ENCODE assay signal across 16 mouse cellular contexts in the genomic region with DNA sequence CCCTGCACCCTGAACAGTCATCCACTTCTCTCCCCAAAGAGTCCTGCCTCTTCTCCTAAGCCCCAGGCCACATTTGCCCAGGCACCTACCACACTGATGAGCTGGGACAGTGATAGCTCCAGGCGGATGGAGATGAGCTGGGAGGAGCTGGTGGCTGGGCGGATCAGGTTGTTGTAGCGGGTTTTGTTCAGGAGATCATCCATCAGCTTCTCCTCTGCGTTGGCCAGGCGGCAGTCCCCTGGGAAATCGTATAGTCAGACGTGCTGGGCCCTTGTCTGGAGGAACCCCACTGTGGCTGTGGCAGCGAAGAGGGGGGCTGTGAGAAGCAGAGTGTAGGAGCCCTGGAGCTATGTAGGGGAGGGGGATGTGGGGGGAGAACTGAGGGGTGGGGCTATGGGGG. TPM values are rescaled to one million over a fixed set of nuclear protein-coding genes. Genes with fewer than 3 reads are reported as not detected.
A peak's percentile ranks its signal among the peaks of the same experiment; 100 is the strongest.
DNase-seq lines count a peak whose midpoint lies in the region; ATAC-seq and TF ChIP-seq lines count a peak whose summit lies in the region.
"Had no signal": no experiment of that assay in that cellular context is flagged by ENCODE, and none has a peak within 500 bp of the region (broad histone marks: within the 10 kb centered on the region; RNA-seq: fewer than 3 reads in every experiment).

No protein-coding gene starts in this region.

- DNase-seq in forebrain, embryonic 11.5 days (ENCODE audit: low spot score): no peak
- DNase-seq in forebrain, embryonic 14.5 days (ENCODE audit: low spot score): no peak
- no peak for DNase-seq in midbrain, embryonic 10.5 days (ENCODE audit: low spot score)
- no peak for DNase-seq in midbrain, postnatal 0 days (ENCODE audit: low spot score)
- peak; percentile 61 for DNase-seq in retina, postnatal 1 day
- no peak for DNase-seq in thymus, postnatal 14 days
- DNase-seq in ovary, postnatal 14 days (ENCODE audit: low spot score): no peak
- DNase-seq: cerebellum, adult 18-20 months; gastrocnemius, postnatal 10 days; kidney, postnatal 14 days; spleen, adult 18-20 months had no signal

- H3K9ac ChIP-seq in forebrain, embryonic 11.5 days (ENCODE audit: low read length): no peak overlapping the region
- no peak overlapping the region for H3K9ac ChIP-seq in forebrain, embryonic 14.5 days (ENCODE audit: low read length)
- no peak overlapping the region for H3K9ac ChIP-seq in midbrain, postnatal 0 days (replicated peaks; ENCODE audit: low read length, poor library complexity, severe bottlenecking)
- no peak overlapping the region for H3K9ac ChIP-seq in hindbrain, embryonic 13.5 days
- H3K9ac ChIP-seq: limb, embryonic 15.5 days; lung, embryonic 14.5 days had no signal

- no peaks in the 10 kb centered on the region for H3K9me3 ChIP-seq in forebrain, embryonic 11.5 days (ENCODE audit: control insufficient read depth, low read length)
- no peaks in the 10 kb centered on the region for H3K9me3 ChIP-seq in forebrain, embryonic 14.5 days (replicated peaks; ENCODE audit: control insufficient read depth, low read length)
- no peaks in the 10 kb centered on the region for H3K9me3 ChIP-seq in midbrain, embryonic 10.5 days (replicated peaks)
- no peaks in the 10 kb centered on the region for H3K9me3 ChIP-seq in midbrain, postnatal 0 days (ENCODE audit: low read length)
- no peaks in the 10 kb centered on the region for H3K9me3 ChIP-seq in hindbrain, embryonic 13.5 days
- H3K9me3 ChIP-seq: limb, embryonic 15.5 days; megakaryocyte, embryonic 14.5 days had no signal

- no peak overlapping the region for H3K4me2 ChIP-seq in forebrain, embryonic 11.5 days (ENCODE audit: low read depth, low read length, severe bottlenecking)
- H3K4me2 ChIP-seq in forebrain, embryonic 14.5 days (ENCODE audit: low read length): no peak overlapping the region
- no peak overlapping the region for H3K4me2 ChIP-seq in midbrain, postnatal 0 days (ENCODE audit: low read depth, low read length, poor library complexity, severe bottlenecking)
- 0 out of 2 replicates have a peak overlapping the region, but pooled peaks have one; percentile 10 for H3K4me2 ChIP-seq in hindbrain, embryonic 13.5 days
- H3K4me2 ChIP-seq: limb, embryonic 15.5 days had no signal

- 0 out of 2 replicates have a peak, but pooled peaks cover 8% of the 10 kb centered on the region for H3K4me1 ChIP-seq in forebrain, embryonic 11.5 days (replicated peaks; ENCODE audit: control insufficient read depth, insufficient read depth, low read length)
- peaks cover 7% of the 10 kb centered on the region for H3K4me1 ChIP-seq in forebrain, embryonic 14.5 days (ENCODE audit: control insufficient read depth, insufficient read depth, low read length)
- H3K4me1 ChIP-seq in midbrain, embryonic 10.5 days: peaks cover 29% of the 10 kb centered on the region
- peaks cover 10% of the 10 kb centered on the region; the same call in 1 of the 2 replicates for H3K4me1 ChIP-seq in midbrain, postnatal 0 days (ENCODE audit: insufficient read depth, low read length)
- peaks cover 30% of the 10 kb centered on the region for H3K4me1 ChIP-seq in hindbrain, embryonic 13.5 days (replicated peaks)

- ATAC-seq in forebrain, embryonic 11.5 days (replicated peaks; ENCODE audit: low FRiP score): 0 out of 2 replicates have a peak, but pooled peaks have one; percentile 29
- no peak for ATAC-seq in forebrain, embryonic 14.5 days
- no peak for ATAC-seq in midbrain, postnatal 0 days (ENCODE audit: low FRiP score)
- no peak for ATAC-seq in hindbrain, embryonic 13.5 days (ENCODE audit: low FRiP score)

- 18% methylated on average over 8 of the region's 8 CpGs for WGBS in forebrain, embryonic 11.5 days
- WGBS in forebrain, embryonic 14.5 days: 7% methylated on average over 8 of the region's 8 CpGs
- WGBS in midbrain, embryonic 10.5 days: 17% methylated on average over 8 of the region's 8 CpGs
- WGBS in midbrain, postnatal 0 days: 9% methylated on average over 8 of the region's 8 CpGs
- 5% methylated on average over 8 of the region's 8 CpGs for WGBS in hindbrain, embryonic 13.5 days

- H3K27ac ChIP-seq in forebrain, embryonic 11.5 days (ENCODE audit: low read depth, low read length): no peak overlapping the region
- no peak overlapping the region for H3K27ac ChIP-seq in forebrain, embryonic 14.5 days (ENCODE audit: low read depth, low read length)
- H3K27ac ChIP-seq in midbrain, embryonic 10.5 days (replicated peaks): 0 out of 2 replicates have a peak overlapping the region, but pooled peaks have one; percentile 20
- H3K27ac ChIP-seq in midbrain, postnatal 0 days (ENCODE audit: low read depth, low read length): no peak overlapping the region
- no peak overlapping the region for H3K27ac ChIP-seq in hindbrain, embryonic 13.5 days
- H3K27ac ChIP-seq: limb, embryonic 15.5 days had no signal

- H3K27me3 ChIP-seq in forebrain, embryonic 11.5 days (ENCODE audit: control insufficient read depth, insufficient read depth, low read length): no peaks in the 10 kb centered on the region
- no peaks in the 10 kb centered on the region for H3K27me3 ChIP-seq in forebrain, embryonic 14.5 days (replicated peaks; ENCODE audit: control insufficient read depth, insufficient read depth, low read length)
- H3K27me3 ChIP-seq in midbrain, embryonic 10.5 days (ENCODE audit: low read depth, poor library complexity, severe bottlenecking): peaks cover 21% of the 10 kb centered on the region
- peaks cover 10% of the 10 kb centered on the region for H3K27me3 ChIP-seq in midbrain, postnatal 0 days (ENCODE audit: insufficient read depth, low read length)
- peaks cover 7% of the 10 kb centered on the region; the same call in 1 of the 2 replicates for H3K27me3 ChIP-seq in hindbrain, embryonic 13.5 days
- H3K27me3 ChIP-seq: limb, embryonic 15.5 days had no signal

- no peak for TF ChIP-seq CTCF in midbrain, postnatal 0 days (IDR thresholded peaks at IDR 0.05)

- no peaks in the 10 kb centered on the region for H3K36me3 ChIP-seq in forebrain, embryonic 11.5 days (ENCODE audit: control insufficient read depth, insufficient read depth, low read length)
- H3K36me3 ChIP-seq in forebrain, embryonic 14.5 days (ENCODE audit: control insufficient read depth, insufficient read depth, low read length): no peaks in the 10 kb centered on the region
- no peaks in the 10 kb centered on the region for H3K36me3 ChIP-seq in midbrain, embryonic 10.5 days
- no peaks in the 10 kb centered on the region for H3K36me3 ChIP-seq in midbrain, postnatal 0 days (ENCODE audit: insufficient read depth, low read length)
- H3K36me3 ChIP-seq in hindbrain, embryonic 13.5 days: no peaks in the 10 kb centered on the region
- H3K36me3 ChIP-seq: limb, embryonic 15.5 days had no signal

- H3K4me3 ChIP-seq in forebrain, embryonic 11.5 days (ENCODE audit: low read depth, low read length): no peak overlapping the region
- H3K4me3 ChIP-seq in forebrain, embryonic 14.5 days (ENCODE audit: low read depth, low read length): no peak overlapping the region
- H3K4me3 ChIP-seq in midbrain, embryonic 10.5 days: peak overlapping the region; percentile 9; the same call in 1 of the 2 replicates
- H3K4me3 ChIP-seq in midbrain, postnatal 0 days (ENCODE audit: low read depth, low read length): no peak overlapping the region
- no peak overlapping the region for H3K4me3 ChIP-seq in hindbrain, embryonic 13.5 days
- H3K4me3 ChIP-seq: limb, embryonic 15.5 days; megakaryocyte, embryonic 14.5 days had no signal

RNA-seq across cellular contexts. Expression of gene Chrnb4, which starts 4.9 kb away (rescaled TPM):
- 2.4 and 2.5 TPM in 2 replicates for polyA plus RNA-seq in forebrain, embryonic 11.5 days (2014; fragmentation: Nextera tagmentation; extraction: Ambion mirVana)
- polyA plus RNA-seq in forebrain, embryonic 14.5 days (2014; fragmentation: Nextera tagmentation; extraction: Ambion mirVana): 0.39 and 0.53 TPM in 2 replicates
- 1.9 and 2.2 TPM in 2 replicates for polyA plus RNA-seq in midbrain, embryonic 10.5 days (2016; fragmentation: Nextera tagmentation; extraction: Ambion mirVana)
- 2.0 and 5.0 TPM in 2 replicates for total RNA-seq in midbrain, postnatal 0 days (2014; rRNA removed)
- 2.4 and 2.5 TPM in 2 replicates for polyA plus RNA-seq in midbrain, postnatal 0 days (2015; fragmentation: Nextera tagmentation; extraction: Ambion mirVana)
- 1.2 TPM in 2 replicates for polyA plus RNA-seq in hindbrain, embryonic 13.5 days (2015; fragmentation: Nextera tagmentation; extraction: Ambion mirVana)
- total RNA-seq: MEL had no signal

RNA-seq across cellular contexts. Expression of gene Chrna3, which starts 17.3 kb away (rescaled TPM):
- polyA plus RNA-seq in forebrain, embryonic 11.5 days (2014; fragmentation: Nextera tagmentation; extraction: Ambion mirVana): 9.6 and 9.8 TPM in 2 replicates
- polyA plus RNA-seq in forebrain, embryonic 14.5 days (2014; fragmentation: Nextera tagmentation; extraction: Ambion mirVana): 5.5 and 5.6 TPM in 2 replicates
- polyA plus RNA-seq in midbrain, embryonic 10.5 days (2016; fragmentation: Nextera tagmentation; extraction: Ambion mirVana): 8.2 and 8.8 TPM in 2 replicates
- 9.6 and 12.1 TPM in 2 replicates for total RNA-seq in midbrain, postnatal 0 days (2014; rRNA removed)
- 15.8 and 16.5 TPM in 2 replicates for polyA plus RNA-seq in midbrain, postnatal 0 days (2015; fragmentation: Nextera tagmentation; extraction: Ambion mirVana)
- polyA plus RNA-seq in hindbrain, embryonic 13.5 days (2015; fragmentation: Nextera tagmentation; extraction: Ambion mirVana): 19.8 and 22.4 TPM in 2 replicates
- total RNA-seq: MEL had no signal
